Mouse (Mus musculus) erythroblast, adult 5-6 weeks (primary cell): ENCODE data around the gene Stmn1. TPM values are rescaled to one million over a fixed set of nuclear protein-coding genes. Genes with fewer than 3 reads are reported as not detected.

Experiments used
- ATAC-seq: replicated peaks from 2 replicates; pipeline ENCODE4 v1.8.0; 2016; ENCODE audit warnings: moderate number of reproducible peaks, mild to moderate bottlenecking, moderate TSS enrichment, inconsistent platforms; ENCODE audit not compliant: poor library complexity, low FRiP score, severe bottlenecking
- total RNA-seq, 2 experiments: library from RNA; stranded (forward) in 1 of 2; stranded (reverse) in 1 of 2; fragments of 150-400 nt in 1 of 2; fragments of 200-764, 138-1000 nt in 1 of 2; gene quantifications; 2 replicates each; pipeline versions ENCODE4 v1.2.3 to v1.2.4; 2015 to 2017; ENCODE audit warnings: low replicate concordance in 2 of 2

The Stmn1 gene
- total RNA-seq, 2 experiments from 2014 or later, result 201 to 212 TPM

DNA sequence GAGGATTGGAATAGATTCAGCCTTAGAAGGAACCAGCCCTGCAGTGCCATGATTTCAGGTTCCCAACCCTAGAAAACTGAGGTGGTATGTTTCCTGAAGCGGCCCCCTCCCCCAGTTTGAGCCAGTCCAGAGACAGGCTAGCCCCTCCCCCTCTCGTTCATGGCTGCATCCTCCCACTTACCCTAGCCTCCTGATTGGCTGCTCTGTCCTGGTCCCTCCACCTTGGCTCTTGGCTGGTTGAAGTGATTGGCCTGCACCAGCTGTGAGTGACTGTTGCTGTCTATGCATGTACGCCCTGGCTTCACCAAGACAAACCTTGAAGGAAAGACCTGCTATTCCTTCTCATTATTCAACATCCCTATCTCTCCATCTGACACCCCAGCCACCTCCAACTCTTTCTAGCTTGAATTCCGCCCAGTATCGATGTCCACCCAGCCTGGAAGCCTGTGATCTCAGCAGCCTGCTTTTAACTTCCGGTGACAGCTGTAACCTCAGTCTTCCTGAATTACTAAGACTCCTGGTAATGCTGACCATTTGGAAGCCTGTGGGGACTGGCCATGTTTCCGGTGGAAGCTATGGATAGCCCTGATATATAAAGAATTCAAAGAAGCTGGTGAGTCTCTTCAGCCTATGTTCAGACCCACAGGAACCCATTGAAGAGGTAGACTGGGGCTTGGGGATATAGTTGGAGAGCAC, 10.8 kb upstream of the Stmn1 start:
- ATAC-seq, result no peak

DNA sequence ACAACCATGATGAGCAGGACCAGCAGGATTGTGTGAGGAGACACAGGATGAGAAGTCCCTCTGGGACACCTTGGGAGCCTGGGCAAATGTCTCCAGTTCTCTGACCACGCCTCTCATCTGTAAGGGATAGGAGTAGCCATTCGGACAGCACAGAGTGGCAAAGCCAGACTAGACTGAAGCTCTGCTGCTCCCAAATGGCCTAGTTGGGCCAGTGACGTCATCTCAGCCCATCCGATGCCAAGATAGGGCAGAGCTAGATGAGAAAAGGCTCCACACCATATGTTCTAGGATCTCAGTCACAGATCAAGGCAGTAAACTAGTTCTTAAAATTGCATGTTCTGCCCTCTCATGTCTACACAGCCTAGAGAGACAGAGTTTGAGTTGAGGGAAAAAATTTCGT, 9.3 kb upstream of the Stmn1 start:
- ATAC-seq, result no peak

DNA sequence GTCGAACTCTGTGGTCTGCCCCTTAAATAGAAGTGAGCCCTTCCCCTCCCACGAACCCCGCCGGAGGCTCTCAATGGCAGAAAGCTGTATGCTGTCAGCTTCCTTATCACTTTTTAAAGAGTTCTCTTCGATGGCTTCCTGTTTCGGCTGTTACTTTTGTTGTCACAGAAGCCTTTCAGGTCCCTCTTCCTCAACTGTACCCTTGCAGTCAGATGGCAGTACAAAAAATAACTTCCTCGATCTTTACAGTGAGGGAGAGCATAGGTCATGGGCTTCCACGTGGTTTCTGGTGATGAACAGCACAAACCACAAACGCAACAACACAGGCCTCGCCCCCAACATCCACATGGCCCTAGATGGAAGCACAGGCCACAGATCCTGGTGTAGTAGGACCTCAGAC, 7.8 kb upstream of the Stmn1 start:
- ATAC-seq, result no peak

DNA sequence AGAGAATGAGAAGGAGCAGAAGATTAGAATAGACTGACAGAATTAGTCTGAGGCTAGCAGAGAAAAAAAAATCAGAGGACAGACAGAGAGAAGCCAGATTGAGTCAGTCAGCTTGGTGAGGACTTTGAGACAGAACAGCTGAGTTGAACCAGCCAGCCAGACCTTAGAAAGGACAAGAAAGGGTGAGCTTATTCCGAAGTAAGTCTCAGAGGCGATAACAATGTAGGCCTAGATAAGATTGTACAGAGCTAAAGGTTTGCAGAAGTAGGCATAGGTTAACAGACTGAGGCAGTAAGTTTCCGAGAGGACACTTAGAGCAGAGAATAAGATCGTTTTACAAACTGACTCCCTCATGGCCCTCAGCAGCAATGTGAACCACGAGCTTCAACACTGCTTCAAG, 6.9 kb upstream of the Stmn1 start:
- ATAC-seq, result no peak

DNA sequence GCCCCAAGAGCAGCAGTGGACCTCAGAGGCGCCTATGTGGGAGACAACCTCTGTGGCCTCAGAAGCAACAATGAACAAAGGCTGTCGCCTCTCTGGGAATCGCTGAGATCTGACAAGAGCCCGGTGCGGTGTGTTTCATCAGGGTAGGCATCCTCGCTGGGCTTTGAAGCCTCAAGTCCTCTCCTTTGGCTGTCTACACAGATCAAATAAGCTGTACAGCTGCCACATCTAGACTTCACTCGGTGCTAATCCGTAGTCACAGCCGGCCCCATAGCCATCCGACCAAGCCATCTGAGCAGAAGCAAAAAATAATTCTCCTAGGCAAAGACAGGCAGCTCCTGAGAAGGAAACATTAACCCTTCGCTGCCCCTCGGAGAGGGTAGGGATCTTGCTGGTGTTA, 2.3 kb upstream of the Stmn1 start:
- ATAC-seq, result no peak

DNA sequence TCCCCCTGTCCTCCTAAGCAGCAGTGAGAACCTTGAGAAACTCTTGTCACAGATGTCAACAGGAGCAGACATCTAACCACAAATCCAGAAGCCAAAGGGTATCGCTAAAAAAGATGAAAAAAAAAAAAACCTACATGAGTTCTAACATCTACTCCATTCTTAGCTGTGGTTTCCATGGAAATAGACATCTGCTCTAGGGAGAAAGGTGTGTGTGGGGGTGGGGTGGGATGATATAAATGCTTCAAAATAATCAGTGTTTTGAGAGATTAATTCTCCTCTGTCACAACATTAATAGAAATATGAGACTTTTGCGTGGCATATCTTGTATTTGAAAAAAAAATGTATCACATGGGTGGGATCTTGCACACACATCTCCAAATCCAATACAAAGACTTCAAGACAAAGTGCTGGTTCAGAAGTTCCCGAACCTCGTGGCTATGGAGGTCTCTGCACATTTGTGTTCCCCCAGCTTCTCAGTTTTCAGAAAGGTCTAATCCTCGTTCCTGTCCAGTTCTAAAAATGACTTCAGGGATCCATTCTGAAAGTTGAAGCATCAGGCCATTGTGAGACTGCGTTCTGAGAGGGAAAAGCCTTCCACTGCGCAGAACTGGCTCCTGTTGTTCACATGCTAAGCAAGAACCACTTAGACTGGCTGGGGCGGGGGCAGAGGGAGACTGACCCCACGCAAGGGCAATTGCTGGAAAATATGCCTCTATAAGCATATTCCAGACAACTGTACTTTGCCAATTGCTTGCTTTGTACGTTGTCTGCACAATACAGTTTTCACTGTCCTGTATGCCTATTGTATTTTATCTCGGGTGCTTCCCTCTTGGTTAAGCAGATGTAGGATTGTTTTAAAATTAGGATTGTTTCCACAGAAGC, 1.5 kb upstream of the Stmn1 start:
- ATAC-seq, result no peak

DNA sequence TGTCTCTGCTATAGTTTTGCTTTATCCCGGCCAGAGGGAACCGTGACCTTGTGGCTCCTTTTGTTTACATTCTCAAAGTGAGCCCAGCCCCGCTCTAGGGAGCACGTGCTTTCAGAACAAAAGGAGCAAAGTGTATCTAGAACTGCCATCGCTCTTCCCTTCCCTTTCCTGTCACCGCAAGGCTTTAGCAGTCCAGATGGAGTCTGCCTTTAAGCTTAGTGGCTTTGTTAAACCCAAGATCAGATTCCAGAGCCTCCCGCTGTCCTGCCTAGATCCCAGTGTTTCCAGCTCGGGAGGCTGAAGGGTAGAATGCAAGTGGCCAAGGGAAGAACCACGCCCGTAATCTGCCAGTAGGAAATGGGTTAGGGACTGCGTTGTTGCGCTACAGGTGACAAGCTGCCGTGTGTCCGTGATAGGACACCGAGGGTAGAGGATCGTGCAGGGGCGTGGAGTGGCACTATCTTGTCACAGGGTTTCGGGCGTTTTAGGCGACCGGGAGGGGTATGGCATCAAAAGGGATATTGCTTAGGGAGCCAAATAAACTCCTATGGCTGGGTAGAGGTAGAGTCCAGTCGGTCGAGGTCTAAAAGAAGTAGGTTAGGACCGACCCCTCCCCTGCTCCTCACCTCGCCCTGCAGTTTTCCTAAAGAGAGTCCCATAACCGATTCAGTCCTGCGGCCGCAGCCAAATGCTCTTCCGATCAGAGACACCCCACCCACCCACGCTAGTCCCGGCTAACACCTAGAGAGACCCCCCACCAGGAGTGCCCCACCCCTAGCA, 495 bp upstream of the Stmn1 start:
- ATAC-seq, result peak; percentile 33

DNA sequence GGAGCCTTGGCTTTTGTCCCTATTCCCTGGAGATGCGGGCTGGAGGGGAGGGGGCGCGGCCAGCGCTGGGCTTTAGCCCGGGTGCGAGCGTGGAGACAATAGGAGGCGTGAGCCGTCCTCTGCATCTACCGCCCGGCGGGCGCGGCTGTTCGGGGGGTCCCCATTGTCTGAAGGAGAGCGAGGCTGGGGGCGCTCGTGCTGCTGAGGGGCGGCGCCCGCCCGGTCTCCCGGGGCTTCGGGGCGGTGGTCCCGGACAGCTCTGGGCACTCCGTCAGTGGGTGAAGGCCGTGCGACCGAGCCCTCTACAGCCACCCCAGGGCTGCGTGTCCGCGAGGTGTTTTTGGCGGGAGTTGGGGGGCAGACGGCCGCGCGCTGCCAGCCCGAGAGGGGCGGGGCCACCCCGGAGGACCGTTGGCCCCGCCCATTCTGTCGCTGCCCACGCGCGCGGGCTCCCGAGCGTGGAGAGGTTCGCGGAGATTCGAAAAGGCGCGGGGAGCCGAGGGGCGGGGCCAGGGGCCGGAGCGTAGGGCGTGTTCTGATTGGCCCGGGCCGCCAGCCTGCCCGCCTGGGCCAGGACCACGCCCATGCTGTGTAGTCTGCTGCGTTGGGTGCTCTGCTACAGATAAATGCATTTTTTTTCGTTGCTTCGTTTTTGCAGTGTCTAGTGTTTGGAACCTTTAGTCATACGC, 602 bp downstream of the Stmn1 start:
- peak; percentile 87 for ATAC-seq

DNA sequence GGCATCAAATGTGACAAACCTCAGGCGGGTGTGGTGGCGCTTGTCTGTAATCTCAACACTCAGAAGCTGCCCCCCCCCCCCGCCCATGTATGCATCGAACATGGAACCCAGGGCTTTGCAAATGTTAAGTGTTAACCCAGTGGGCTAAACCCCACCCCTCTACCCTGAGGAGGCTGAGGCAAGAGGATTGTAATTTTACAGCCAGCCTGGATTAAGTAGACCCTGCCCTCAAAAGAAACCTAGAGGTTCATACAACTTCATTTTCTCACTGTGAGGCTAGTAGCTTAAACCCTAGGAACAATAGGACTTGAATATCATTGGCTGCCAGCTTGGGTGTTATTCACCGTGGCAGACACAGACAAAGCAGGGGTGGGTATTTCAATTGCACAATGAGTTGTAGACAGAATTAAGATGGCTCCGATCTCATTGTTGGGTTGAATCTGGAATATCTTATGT, 1.2 kb downstream of the Stmn1 start:
- ATAC-seq, result peak; percentile 18

DNA sequence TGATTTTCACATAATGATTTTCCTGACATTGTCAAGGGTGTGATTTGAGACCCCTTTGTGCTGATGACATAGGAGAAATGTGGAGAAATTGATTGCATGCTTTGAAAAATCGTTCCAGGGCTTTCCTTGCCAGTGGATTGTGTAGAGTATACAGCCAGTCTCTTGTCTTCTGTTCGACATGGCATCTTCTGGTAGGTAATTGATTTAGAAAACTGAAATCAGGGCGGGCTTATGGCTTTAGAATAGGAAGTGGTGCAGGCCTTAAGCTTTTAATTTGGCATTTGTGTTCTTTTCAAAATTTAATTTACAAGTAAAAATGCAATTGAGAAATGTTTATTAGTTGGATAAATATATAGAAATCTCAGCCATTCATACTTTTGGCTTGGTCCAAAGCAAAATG, 1.9 kb downstream of the Stmn1 start:
- ATAC-seq, result no peak

DNA sequence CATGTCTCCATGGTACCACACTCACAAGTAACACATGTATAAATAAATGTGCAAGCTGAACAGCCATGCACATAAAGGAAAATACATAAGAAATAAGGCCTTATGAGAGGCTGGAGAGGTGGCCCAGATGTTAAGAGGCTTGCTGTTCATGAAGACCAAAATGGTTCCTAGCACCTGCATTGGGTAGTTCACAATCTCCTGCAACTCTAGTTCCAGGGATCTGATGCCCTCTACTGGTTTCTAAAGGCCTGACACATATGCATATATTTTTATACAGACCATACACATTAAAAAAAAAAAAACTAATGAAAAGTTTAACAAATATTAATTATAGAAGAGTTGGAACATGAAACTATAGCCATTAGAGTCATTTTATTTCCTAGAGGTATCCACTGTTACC, 3.3 kb downstream of the Stmn1 start:
- no peak for ATAC-seq

DNA sequence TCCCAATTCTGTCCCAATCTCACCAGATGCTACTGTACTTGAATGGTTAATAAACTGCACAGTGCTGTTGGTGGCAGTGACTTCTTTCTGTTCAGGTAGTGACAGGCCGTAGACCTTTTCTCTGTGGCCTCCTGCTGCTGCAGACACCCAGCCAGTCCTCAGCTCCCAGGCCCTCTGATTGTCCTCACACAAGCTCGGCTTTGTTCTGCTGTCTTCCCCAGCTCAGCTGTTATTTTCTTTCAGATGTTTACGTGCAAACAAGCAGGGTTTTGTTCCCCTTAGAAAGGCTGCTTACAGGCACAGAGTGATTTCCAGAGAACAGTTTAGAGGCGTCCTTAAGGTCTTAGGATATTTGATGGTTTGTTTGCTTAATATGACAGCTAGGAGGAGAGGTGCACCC, 5.6 kb downstream of the Stmn1 start:
- ATAC-seq, result no peak

DNA sequence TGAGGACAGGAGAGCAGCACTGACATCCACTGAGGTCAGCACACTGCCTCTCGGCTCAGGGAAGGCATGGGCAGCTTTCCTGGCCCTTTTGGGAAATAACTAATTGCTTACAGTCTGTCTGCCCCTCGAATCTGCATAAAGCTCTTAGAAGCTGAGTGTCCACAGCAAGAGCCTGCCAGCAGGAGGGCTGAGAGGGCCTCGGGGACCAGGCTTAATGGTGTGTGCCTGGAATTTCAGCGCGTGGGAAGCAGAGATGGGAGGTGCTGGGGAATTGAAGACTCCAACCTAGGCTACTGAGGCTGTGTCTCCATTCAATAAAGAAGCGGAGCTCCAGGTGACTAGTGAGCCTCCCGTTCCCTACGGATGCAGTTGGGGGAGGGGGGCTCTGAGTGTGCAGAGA, 6.1 kb downstream of the Stmn1 start:
- ATAC-seq, result no peak

DNA sequence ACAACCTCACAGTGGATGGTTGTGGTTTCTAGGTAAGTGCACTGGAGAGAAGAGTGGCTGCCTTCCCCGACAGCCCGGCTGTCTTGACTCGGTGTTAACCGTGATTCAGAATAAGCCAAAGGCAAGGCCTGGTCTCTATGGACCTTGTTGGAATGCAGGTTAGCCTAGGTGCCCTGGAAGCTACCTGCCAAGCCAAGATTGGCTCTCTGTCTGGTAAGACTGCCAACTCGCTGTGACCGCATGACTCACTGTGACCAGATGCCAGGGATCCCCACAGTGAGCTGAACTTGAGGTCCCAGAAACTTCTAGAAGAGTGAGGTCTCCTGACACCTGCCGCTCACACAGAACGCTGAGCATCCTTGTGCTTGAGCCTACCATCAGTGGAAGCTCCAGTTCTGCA, 8.8 kb downstream of the Stmn1 start:
- ATAC-seq, result no peak

DNA sequence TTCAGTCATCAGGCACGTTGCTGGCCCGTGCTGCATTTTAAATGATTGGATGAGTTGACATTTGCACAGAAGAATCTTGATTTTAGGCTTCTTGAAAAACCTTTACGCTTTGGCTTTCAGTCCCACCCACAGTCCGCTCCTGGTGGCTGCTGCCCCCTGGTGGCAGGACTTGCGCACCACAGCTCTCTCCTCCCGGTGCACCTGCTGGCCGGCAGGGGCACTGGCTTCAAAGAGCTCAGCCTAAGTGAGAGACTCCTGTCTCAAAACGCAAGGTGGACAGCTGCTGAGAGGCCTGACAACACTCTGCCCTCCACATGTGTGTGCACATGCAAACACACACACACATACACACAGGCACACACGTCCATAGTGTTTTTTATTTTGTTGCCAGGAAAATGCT, 9.9 kb downstream of the Stmn1 start:
- peak; percentile 89 for ATAC-seq

DNA sequence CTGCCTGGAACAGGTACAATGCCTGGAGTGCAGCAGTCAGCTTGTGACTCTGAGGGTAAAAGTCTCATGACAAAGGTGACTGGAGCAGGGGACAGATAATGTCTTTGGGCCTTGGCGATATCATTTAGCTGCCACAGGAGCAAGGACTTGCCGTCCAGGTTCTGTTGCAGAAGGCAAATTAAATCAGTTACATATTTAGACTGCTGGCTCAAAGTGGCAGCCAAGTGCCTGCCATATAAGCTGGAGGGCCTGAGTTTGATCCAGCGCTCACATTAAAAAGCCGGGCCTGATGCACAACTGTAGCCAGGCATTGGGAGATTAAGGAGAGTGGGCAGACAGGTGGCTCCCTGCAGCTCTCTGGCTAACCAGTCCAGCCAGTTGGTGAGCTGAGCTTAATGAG, 11.7 kb downstream of the Stmn1 start:
- no peak for ATAC-seq

DNA sequence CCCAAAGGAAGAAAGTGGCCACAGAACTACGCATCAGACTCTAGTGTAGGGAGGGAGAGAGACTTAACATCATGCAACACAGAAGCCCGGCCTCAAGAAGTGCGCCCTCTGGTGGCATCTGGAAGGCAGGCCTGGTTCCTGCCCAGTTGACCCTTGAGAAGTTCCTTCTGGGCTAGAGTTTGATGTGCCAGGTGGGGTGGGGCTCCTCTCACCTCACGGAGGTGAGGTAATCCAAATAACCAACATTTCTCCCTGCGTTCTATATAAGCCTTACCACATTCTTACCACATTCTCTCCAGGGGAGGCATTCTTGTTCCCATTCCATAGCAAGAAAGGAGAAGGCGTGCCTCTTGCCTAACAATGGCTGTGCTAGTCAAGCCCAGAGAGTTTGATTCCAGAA, 12.7 kb downstream of the Stmn1 start:
- peak; percentile 69 for ATAC-seq

DNA sequence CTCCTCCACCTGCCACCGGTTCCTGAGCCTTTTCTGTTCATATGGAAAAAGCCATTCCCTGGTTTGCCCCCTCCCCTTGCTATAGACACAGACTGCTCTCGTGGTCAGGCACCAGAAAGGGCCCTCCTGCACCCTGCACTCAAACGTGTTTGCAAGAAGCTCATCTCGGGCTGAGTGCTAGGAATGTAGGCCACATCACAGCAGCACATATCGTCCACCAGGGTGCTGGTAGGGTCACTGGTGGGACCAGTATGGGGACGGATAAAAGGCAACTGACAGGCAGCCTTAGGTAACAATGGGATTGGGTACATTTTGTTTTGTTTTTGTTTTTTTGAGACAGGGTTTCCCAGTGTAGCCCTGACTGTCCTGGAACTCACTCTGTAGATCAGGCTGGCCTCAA, 13.2 kb downstream of the Stmn1 start:
- no peak for ATAC-seq

DNA sequence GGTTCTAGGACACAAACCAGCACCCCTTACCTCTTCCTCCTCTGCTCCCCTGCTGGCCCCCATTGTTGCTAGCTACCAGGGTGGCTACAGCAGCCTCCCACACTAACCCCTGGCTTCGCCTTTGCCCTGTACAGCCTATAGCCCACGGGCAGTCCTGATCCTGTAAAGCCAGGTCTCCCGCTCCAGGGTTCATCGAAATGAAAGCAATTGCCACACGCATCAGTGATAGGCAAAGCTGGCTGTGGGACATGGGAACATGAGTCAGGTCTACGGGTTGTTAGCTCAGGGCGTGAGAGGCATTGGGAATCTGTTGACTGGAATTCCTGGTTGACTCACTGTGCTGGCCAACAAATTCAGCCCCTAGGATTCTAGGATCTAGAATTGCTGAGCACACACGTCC, 14.3 kb downstream of the Stmn1 start:
- ATAC-seq, result no peak

DNA sequence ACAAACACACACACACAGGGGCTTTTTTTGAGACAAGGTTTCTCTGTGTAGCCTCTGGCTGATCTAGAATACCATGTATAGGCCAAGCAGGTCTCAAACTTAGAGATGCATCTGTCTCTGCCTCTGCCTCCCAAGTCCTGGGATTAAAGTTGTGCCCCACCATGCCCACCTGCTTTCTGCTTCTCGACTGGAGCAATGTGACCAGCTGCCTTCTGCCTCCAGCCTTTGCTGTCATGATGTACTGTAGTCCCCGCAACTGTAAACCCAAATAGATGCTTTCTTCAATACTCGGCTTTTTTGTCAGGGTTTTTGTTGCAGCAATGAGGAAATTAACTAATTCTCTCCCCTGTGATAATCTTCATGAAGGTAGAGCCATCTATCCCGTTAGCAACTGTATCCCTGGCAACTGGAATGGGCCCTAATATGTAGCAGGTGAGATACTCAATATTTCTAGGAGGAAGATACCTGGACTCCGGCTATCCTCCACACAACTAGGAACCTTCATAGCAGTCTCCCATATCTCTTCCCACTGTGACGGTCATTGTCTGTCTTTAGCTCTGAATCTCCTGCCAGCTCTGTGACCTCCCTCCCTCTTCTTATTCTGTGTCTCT, 15.1 kb downstream of the Stmn1 start:
- no peak for ATAC-seq
